Mouse (Mus musculus): Measurements from ENCODE around the gene Commd1. TPM values are rescaled to one million over a fixed set of nuclear protein-coding genes. Genes with fewer than 3 reads are reported as not detected.
A peak's percentile ranks its signal among the peaks of the same experiment; 100 is the strongest.

Gene Commd1
- polyA plus RNA-seq, 1 experiment from 2014 or later = 217 TPM

DNA sequence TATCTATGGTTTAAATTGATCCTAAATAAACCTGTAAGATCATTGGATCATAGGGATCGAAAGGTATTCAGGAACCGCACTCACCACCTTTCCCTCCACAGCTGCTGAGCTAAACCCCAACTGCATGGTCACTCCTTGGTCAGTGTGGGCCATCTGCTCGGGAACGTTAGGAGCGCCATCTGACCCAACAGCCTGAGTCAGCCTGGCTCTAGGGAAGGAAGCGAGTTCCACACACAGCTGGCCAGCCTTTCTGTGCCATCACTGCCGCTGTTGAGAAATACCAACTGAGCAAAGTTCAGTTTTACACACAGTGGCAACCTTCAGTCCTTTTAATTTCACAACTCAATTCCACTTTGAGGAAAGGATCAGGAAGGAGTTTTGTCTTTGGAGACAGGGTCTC lies 90.3 kb downstream of the Commd1 start:
- Histone ChIP-seq H3K4me1 (ENCODE audit: insufficient read depth, low read depth, low read length) (no peaks in the 10 kb centered on the region), H3K4me2 (replicated peaks; ENCODE audit: low read depth, low read length) (no peak overlapping the region), H3K27me3 (replicated peaks; ENCODE audit: insufficient read depth, low read length) (no peaks in the 10 kb centered on the region), H3K9ac (replicated peaks; ENCODE audit: low read depth) (no peak overlapping the region), H3K4me3 (ENCODE audit: low read depth, low read length) (no peak overlapping the region), H3K9me3 (ENCODE audit: low read length) (no peaks in the 10 kb centered on the region), H3K36me3 (ENCODE audit: insufficient read depth, low read length) (no peaks in the 10 kb centered on the region), H3K27ac (ENCODE audit: low read length) (no peak overlapping the region)
- 77% methylated on average over 7 of the region's 7 CpGs for WGBS
- DNase-seq (ENCODE audit: low spot score) (peak; percentile 36), ATAC-seq (peak; percentile 43)
- TF ChIP-seq CTCF (IDR thresholded peaks at IDR 0.05) (no peak), EP300 (IDR thresholded peaks at IDR 0.05) (no peak)

DNA sequence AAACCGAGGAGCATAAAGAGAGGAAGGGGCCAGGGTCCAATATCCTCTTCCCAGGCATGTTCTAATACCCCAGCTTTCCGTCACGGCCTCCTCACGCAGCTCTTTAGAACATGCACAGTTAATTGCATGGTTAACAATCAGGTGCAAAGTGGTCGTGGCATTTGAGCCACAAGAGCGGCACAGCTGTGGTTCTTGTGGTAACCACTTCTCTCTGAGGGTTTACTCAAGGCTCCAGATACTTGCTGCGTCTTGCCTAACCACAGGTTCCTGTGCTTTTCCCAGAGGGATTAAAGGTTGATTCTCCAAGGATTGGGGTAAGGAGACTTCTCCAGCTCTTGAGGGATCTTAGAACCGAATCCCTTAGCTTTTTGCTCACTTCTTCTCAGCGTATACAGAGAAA lies 90.9 kb downstream of the Commd1 start:
- WGBS = 55% methylated on average over 9 of the region's 9 CpGs
- Histone ChIP-seq H3K36me3 (ENCODE audit: insufficient read depth, low read length) (no peaks in the 10 kb centered on the region), H3K27ac (ENCODE audit: low read length) (no peak overlapping the region), H3K9ac (replicated peaks; ENCODE audit: low read depth) (no peak overlapping the region), H3K4me1 (ENCODE audit: insufficient read depth, low read depth, low read length) (no peaks in the 10 kb centered on the region), H3K9me3 (ENCODE audit: low read length) (no peaks in the 10 kb centered on the region), H3K4me3 (ENCODE audit: low read depth, low read length) (no peak overlapping the region), H3K27me3 (replicated peaks; ENCODE audit: insufficient read depth, low read length) (no peaks in the 10 kb centered on the region), H3K4me2 (replicated peaks; ENCODE audit: low read depth, low read length) (no peak overlapping the region)
- no peak for ATAC-seq
- peak; percentile 17 for DNase-seq (ENCODE audit: low spot score)
- no peak for TF ChIP-seq EP300 (IDR thresholded peaks at IDR 0.05)
- no peak for TF ChIP-seq CTCF (IDR thresholded peaks at IDR 0.05)

DNA sequence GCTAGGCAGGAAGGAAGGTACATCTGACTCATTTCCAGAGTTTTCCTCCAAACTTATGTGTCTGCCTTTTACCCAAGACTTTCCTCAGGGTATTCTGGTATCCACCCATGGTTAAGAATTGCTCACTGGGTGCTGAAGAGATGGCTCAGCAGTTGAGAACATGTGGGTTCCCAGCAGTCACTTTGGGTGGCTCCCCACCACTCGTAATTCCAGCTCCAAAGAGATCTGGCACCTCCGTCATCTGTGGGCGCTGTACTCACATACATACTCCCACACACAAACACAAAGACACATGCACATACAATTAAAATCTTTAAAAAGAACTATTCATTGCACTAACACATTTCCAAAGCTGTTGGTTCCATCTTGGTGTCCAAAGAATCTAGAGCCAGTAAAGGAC lies 93.0 kb downstream of the Commd1 start:
- WGBS = 97% methylated on average over 3 of the region's 3 CpGs
- Histone ChIP-seq H3K36me3 (ENCODE audit: insufficient read depth, low read length) (no peaks in the 10 kb centered on the region), H3K27me3 (replicated peaks; ENCODE audit: insufficient read depth, low read length) (no peaks in the 10 kb centered on the region), H3K27ac (ENCODE audit: low read length) (no peak overlapping the region), H3K4me2 (replicated peaks; ENCODE audit: low read depth, low read length) (no peak overlapping the region), H3K4me3 (ENCODE audit: low read depth, low read length) (no peak overlapping the region), H3K9me3 (ENCODE audit: low read length) (no peaks in the 10 kb centered on the region), H3K9ac (replicated peaks; ENCODE audit: low read depth) (no peak overlapping the region), H3K4me1 (ENCODE audit: insufficient read depth, low read depth, low read length) (no peaks in the 10 kb centered on the region)
- TF ChIP-seq EP300 (IDR thresholded peaks at IDR 0.05) = no peak
- TF ChIP-seq CTCF (IDR thresholded peaks at IDR 0.05) = no peak
- ATAC-seq = no peak
- no peak for DNase-seq (ENCODE audit: low spot score)

DNA sequence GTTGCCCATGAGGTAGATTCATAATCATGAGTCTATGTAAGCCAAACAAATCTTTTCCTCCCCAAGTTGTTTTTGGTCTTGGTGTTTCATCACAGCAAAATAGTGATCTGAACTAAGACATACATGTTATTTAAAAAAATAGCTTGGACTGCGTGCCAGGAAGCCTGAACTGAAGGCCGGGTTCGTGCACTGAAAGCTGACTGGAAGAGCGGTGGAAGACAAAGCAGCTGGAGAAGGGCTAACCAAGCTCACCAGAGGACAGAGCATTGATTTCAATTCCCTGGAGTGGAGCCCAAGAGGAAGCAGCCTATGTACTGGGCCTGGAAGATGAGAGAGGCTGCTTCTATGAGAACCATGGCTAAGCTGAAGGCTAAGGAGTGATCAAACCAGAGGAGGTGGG lies 95.2 kb downstream of the Commd1 start:
- TF ChIP-seq EP300 (IDR thresholded peaks at IDR 0.05) (no peak), CTCF (IDR thresholded peaks at IDR 0.05) (no peak)
- H3K9ac ChIP-seq (replicated peaks; ENCODE audit: low read depth) = no peak overlapping the region
- H3K36me3 ChIP-seq (ENCODE audit: insufficient read depth, low read length) = no peaks in the 10 kb centered on the region
- H3K4me1 ChIP-seq (ENCODE audit: insufficient read depth, low read depth, low read length) = no peaks in the 10 kb centered on the region
- H3K9me3 ChIP-seq (ENCODE audit: low read length) = no peaks in the 10 kb centered on the region
- DNase-seq (ENCODE audit: low spot score) (peak; percentile 58), ATAC-seq (peak; percentile 57; the same call in 1 of the 2 replicates)
- no peaks in the 10 kb centered on the region for H3K27me3 ChIP-seq (replicated peaks; ENCODE audit: insufficient read depth, low read length)
- H3K27ac ChIP-seq (ENCODE audit: low read length) = peak overlapping the region; percentile 47; the same call in 1 of the 2 replicates
- 62% methylated on average over 4 of the region's 4 CpGs for WGBS
- H3K4me2 ChIP-seq (replicated peaks; ENCODE audit: low read depth, low read length) = no peak overlapping the region
- no peak overlapping the region for H3K4me3 ChIP-seq (ENCODE audit: low read depth, low read length)

DNA sequence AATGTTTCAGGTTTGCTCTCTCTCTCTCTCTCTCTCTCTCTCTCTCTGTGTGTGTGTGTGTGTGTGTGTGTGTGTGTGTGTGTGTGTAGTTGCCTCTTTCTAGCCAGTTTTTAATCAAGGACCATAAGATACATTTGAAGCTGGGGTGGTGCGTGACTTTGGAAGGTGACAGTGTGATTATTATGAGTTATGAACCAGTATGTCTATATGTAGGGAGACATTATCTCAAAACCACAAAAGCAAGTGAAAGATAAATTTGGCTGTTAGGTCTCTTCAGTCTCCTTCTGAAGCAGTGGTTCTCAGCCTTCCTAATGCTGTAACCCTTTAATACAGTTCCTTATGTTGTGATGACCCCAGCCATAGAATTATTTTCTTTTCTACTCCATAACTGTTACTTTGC lies 96.8 kb downstream of the Commd1 start:
- Histone ChIP-seq H3K4me3 (ENCODE audit: low read depth, low read length) (no peak overlapping the region), H3K4me1 (ENCODE audit: insufficient read depth, low read depth, low read length) (no peaks in the 10 kb centered on the region), H3K9me3 (ENCODE audit: low read length) (no peaks in the 10 kb centered on the region), H3K27me3 (replicated peaks; ENCODE audit: insufficient read depth, low read length) (no peaks in the 10 kb centered on the region), H3K4me2 (replicated peaks; ENCODE audit: low read depth, low read length) (no peak overlapping the region), H3K27ac (ENCODE audit: low read length) (no peak overlapping the region), H3K9ac (replicated peaks; ENCODE audit: low read depth) (no peak overlapping the region), H3K36me3 (ENCODE audit: insufficient read depth, low read length) (no peaks in the 10 kb centered on the region)
- ATAC-seq (no peak), DNase-seq (ENCODE audit: low spot score) (no peak)
- WGBS = 93% methylated on average over 1 of the region's 1 CpGs
- no peak for TF ChIP-seq EP300 (IDR thresholded peaks at IDR 0.05)
- TF ChIP-seq CTCF (IDR thresholded peaks at IDR 0.05) = no peak

DNA sequence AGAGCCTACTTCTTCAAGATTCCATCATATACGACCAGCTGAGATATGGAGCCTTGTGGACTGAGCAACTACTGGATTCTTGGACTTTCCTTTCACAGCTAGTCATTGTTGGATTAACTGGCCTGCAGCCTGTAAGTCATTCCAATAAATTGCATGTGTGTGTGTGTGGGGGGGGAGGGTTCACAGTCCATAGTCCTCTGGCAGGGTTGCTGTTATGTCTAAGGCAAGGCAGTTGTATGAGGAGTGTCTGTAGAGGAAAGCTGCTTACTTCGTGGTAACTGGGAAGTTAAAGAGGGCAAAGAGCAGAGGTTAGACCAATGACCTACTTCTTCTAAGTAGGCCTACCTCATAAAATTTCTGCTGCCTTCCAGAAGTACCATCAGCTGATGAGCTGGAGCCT lies 98.5 kb downstream of the Commd1 start:
- Histone ChIP-seq H3K4me2 (replicated peaks; ENCODE audit: low read depth, low read length) (no peak overlapping the region), H3K4me1 (ENCODE audit: insufficient read depth, low read depth, low read length) (no peaks in the 10 kb centered on the region), H3K27ac (ENCODE audit: low read length) (no peak overlapping the region), H3K27me3 (replicated peaks; ENCODE audit: insufficient read depth, low read length) (no peaks in the 10 kb centered on the region), H3K36me3 (ENCODE audit: insufficient read depth, low read length) (no peaks in the 10 kb centered on the region), H3K4me3 (ENCODE audit: low read depth, low read length) (no peak overlapping the region), H3K9ac (replicated peaks; ENCODE audit: low read depth) (no peak overlapping the region), H3K9me3 (ENCODE audit: low read length) (no peaks in the 10 kb centered on the region)
- 69% methylated on average over 2 of the region's 2 CpGs for WGBS
- ATAC-seq (no peak), DNase-seq (ENCODE audit: low spot score) (no peak)
- TF ChIP-seq EP300 (IDR thresholded peaks at IDR 0.05) (no peak), CTCF (IDR thresholded peaks at IDR 0.05) (no peak)

DNA sequence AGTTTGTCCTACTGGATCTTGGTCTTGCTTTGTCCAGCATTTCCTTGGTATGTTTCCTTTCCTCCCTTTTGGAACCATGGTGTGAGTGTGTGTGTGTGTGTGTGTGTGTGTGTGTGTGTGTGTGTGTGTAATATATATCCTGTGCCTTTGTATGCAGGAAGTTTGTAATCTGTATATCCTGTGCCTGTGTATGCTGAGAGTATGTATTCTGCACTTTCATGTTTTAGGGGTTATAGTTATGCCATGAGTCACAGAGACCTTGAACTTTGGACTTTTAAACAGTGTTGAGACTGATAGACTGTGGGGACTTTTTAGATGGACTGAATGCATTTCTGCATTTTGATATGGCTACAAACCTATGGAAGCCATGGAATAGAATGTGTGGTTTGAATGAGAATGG lies 99.3 kb downstream of the Commd1 start:
- H3K4me1 ChIP-seq (ENCODE audit: insufficient read depth, low read depth, low read length) = no peaks in the 10 kb centered on the region
- DNase-seq (ENCODE audit: low spot score) = no peak
- H3K9ac ChIP-seq (replicated peaks; ENCODE audit: low read depth) = no peak overlapping the region
- no peak overlapping the region for H3K27ac ChIP-seq (ENCODE audit: low read length)
- TF ChIP-seq EP300 (IDR thresholded peaks at IDR 0.05) = no peak
- no peak overlapping the region for H3K4me3 ChIP-seq (ENCODE audit: low read depth, low read length)
- ATAC-seq = no peak
- H3K4me2 ChIP-seq (replicated peaks; ENCODE audit: low read depth, low read length) = no peak overlapping the region
- no peaks in the 10 kb centered on the region for H3K27me3 ChIP-seq (replicated peaks; ENCODE audit: insufficient read depth, low read length)
- no peaks in the 10 kb centered on the region for H3K36me3 ChIP-seq (ENCODE audit: insufficient read depth, low read length)
- H3K9me3 ChIP-seq (ENCODE audit: low read length) = no peaks in the 10 kb centered on the region

Data from lung, postnatal 0 days (tissue).